8 mouse cellular contexts compared by ENCODE assay signal in genomic region chr5:3273140-3273539, GRCm38 (mm10).
DNase-seq lines count a peak whose midpoint lies in the region; ATAC-seq and TF ChIP-seq lines count a peak whose summit lies in the region.
"Not testable (repeated sequence)": the region's sequence is repeated elsewhere in the genome, so short reads cannot be mapped to it uniquely, and the experiment has no call there.

No protein-coding gene starts in this region.

- H3K4me1 ChIP-seq in G1E (ENCODE audit: insufficient read depth, low read depth, low read length): not testable (repeated sequence)

- DNase-seq in A20 (ENCODE audit: low read depth, low spot score): peak; percentile 82
- DNase-seq in G1E (ENCODE audit: low spot score): not testable (repeated sequence)
- DNase-seq in heart, adult 11 months: peak; percentile 83
- DNase-seq in spleen, postnatal 36 days (ENCODE audit: low spot score in 2 of 2): peak; percentile 2 to 4
- DNase-seq in thymus, postnatal 0 days (ENCODE audit: low spot score): peak; percentile 17

- not testable (repeated sequence) for H3K9me3 ChIP-seq in G1E (replicated peaks)

- not testable (repeated sequence) for H3K36me3 ChIP-seq in G1E (replicated peaks)

- TF ChIP-seq CTCF in G1E (IDR thresholded peaks at IDR 0.05; ENCODE audit: low read depth, low read length): not testable (repeated sequence)

- peak; percentile 55 for ATAC-seq in G1E (ENCODE audit: extremely low read depth, insufficient number of reproducible peaks, low FRiP score, poor library complexity, severe bottlenecking)
- peak; percentile 97 for ATAC-seq in common myeloid progenitor, adult 5-6 weeks (replicated peaks; ENCODE audit: low read depth, poor library complexity, severe bottlenecking)
- ATAC-seq in megakaryocyte, adult 5-6 weeks (ENCODE audit: poor library complexity, severe bottlenecking): peak; percentile 95
- ATAC-seq in megakaryocyte-erythroid progenitor cell, adult 5-6 weeks (replicated peaks; ENCODE audit: low FRiP score, low TSS enrichment, poor library complexity, severe bottlenecking): 0 out of 2 replicates have a peak, but pooled peaks have one; percentile 30

- not testable (repeated sequence) for H3K4me3 ChIP-seq in G1E (ENCODE audit: low read depth, low read length)

- not testable (repeated sequence) for H3K27me3 ChIP-seq in G1E (ENCODE audit: insufficient read depth, low read length)

Comparison
In these comparisons a context has a peak if more than half of its experiments do, and no peak if none do; other contexts are left out.
1. ATAC-seq: peak in every context shown above with its lines; median percentile 97 in common myeloid progenitor, adult 5-6 weeks; 95 in megakaryocyte, adult 5-6 weeks; 55 in G1E; 30 in megakaryocyte-erythroid progenitor cell, adult 5-6 weeks.